Mouse (Mus musculus) liver, embryonic 14.5 days (tissue): ENCODE measurements around the gene Flii. TPM values are rescaled to one million over a fixed set of nuclear protein-coding genes. Genes with fewer than 3 reads are reported as not detected.

ENCODE experiments used
- ATAC-seq: fragments of 200-750 bp; cut with Nextera tagmentation; 2 replicates; pipeline ENCODE4 v1.8.0; 2017; ENCODE audit warnings: moderate number of reproducible peaks, mild to moderate bottlenecking, moderate library complexity; ENCODE audit not compliant: insufficient read depth
- DNase-seq, 3 experiments: peaks; one replicate each; pipeline ENCODE4 v3.0.0-alpha.2; 2012 to 2013; ENCODE audit warnings: low read depth in 3 of 3, low spot score in 3 of 3
- H3K27ac ChIP-seq: fragments of 300-500 bp; sonication (generic); 2 replicates; pipeline ENCODE4 v1.5.1; 2014; ENCODE audit warnings: moderate library complexity, mild to moderate bottlenecking, control low read depth, inconsistent platforms
- H3K27me3 ChIP-seq: fragments of 300-500 bp; sonication (generic); 2 replicates; pipeline ENCODE4 v1.6.1; 2014; ENCODE audit warnings: mild to moderate bottlenecking, low read length, moderate library complexity; ENCODE audit not compliant: control insufficient read depth, insufficient read depth
- H3K36me3 ChIP-seq: fragments of 300-500 bp; sonication (generic); replicated peaks from 2 replicates; pipeline ENCODE4 v1.6.1; 2014; ENCODE audit warnings: low read depth; ENCODE audit not compliant: control insufficient read depth, insufficient read depth
- H3K4me1 ChIP-seq, 2 experiments: fragments of 200-500 bp in 1 of 2; fragments of 300-500 bp in 1 of 2; sonication (generic) in 1 of 2; replicated peaks; 2 replicates each; pipeline ENCODE4 v1.6.1; 2012 to 2014; ENCODE audit warnings: antibody characterized with exemption in 1 of 2, inconsistent platforms in 1 of 2, low read length in 1 of 2; ENCODE audit not compliant: control insufficient read depth in 2 of 2, insufficient read depth in 2 of 2
- H3K4me2 ChIP-seq: fragments of 300-500 bp; sonication (generic); 2 replicates; pipeline ENCODE4 v1.6.1; 2014; ENCODE audit warnings: low read depth, mild to moderate bottlenecking, control low read depth, moderate library complexity
- H3K4me3 ChIP-seq, 2 experiments: fragments of 200-500 bp in 1 of 2; fragments of 300-500 bp in 1 of 2; sonication (generic) in 1 of 2; 2 replicates each; pipeline ENCODE4 v1.5.1; 2012 to 2014; ENCODE audit warnings: low read depth in 2 of 2, low read length in 2 of 2, mild to moderate bottlenecking in 2 of 2, control low read depth in 1 of 2, inconsistent platforms in 1 of 2, moderate library complexity in 1 of 2; ENCODE audit not compliant: insufficient read depth in 1 of 2
- H3K9ac ChIP-seq: fragments of 300-500 bp; sonication (generic); replicated peaks from 2 replicates; pipeline ENCODE4 v1.6.1; 2014; ENCODE audit warnings: mild to moderate bottlenecking, control low read depth, moderate library complexity
- H3K9me3 ChIP-seq: fragments of 300-500 bp; sonication (generic); 2 replicates; pipeline ENCODE4 v1.6.1; 2016; ENCODE audit warnings: low read length, mixed read lengths; ENCODE audit not compliant: control insufficient read depth
- CTCF ChIP-seq: IDR thresholded peaks from 2 replicates; pipeline ENCODE4 v1.5.1; 2016; ENCODE audit warnings: antibody characterized with exemption, low read depth, control low read depth
- EP300 ChIP-seq: IDR thresholded peaks from 2 replicates; pipeline ENCODE4 v1.6.1; 2016; ENCODE audit warnings: antibody characterized with exemption, low read depth
- WGBS: fragments of 180-500 bp; shearing (Covaris S2); extraction: QIAGEN DNeasy Blood & Tissue Kit; methylation state at CpG from one replicate; pipeline ENCODE4 v1.1.7; 2014; ENCODE audit not compliant: insufficient replicate concordance; 5-methylcytosine and 5-hydroxymethylcytosine counted together
- polyA plus RNA-seq, 2 experiments: library from polyadenylated mRNA; depleted of rRNA in 1 of 2; stranded (reverse) in 1 of 2; unstranded in 1 of 2; fragments of >200 nt; fragmentation: Nextera tagmentation in 1 of 2; extraction: Ambion mirVana in 1 of 2; gene quantifications; 2 replicates each; pipeline versions ENCODE4 v1.2.1 to v1.2.3; 2012 to 2014

The Flii gene
- polyA plus RNA-seq, 2 experiments, result 22.5 to 35.3 TPM

- Histone ChIP-seq H3K9me3 (no peaks in the 10 kb centered on the region), H3K4me1 (peaks cover 18 to 27% of the 10 kb centered on the region in 2 experiments), H3K27me3 (no peaks in the 10 kb centered on the region), H3K4me2 (no peak overlapping the region; the same call in 1 of the 2 replicates), H3K9ac (no peak overlapping the region), H3K36me3 (no peaks in the 10 kb centered on the region), H3K27ac (no peak overlapping the region), H3K4me3 (no peak overlapping the region)
- TF ChIP-seq CTCF, result no peak
- no peak for TF ChIP-seq EP300
- no peak for DNase-seq
- 64% methylated on average over 3 of the region's 3 CpGs for WGBS
- no peak for ATAC-seq
These were observed 47.2 kb upstream of the Flii start for GRCm38 (mm10) chr11:60774158-60774689.

- 73% methylated on average over 4 of the region's 4 CpGs for WGBS
These were observed 45.1 kb upstream of the Flii start for GRCm38 (mm10) chr11:60772161-60772560.

GRCm38 (mm10) chr11:60770776-60771175 lies 43.7 kb upstream of the Flii start:
- H3K27me3 ChIP-seq, result no peaks in the 10 kb centered on the region
- H3K4me2 ChIP-seq, result no peak overlapping the region
- H3K9ac ChIP-seq, result no peak overlapping the region
- H3K27ac ChIP-seq, result no peak overlapping the region
- WGBS, result 65% methylated on average over 3 of the region's 3 CpGs
- TF ChIP-seq CTCF, result no peak
- no peak for TF ChIP-seq EP300
- H3K36me3 ChIP-seq, result no peaks in the 10 kb centered on the region
- no peak for DNase-seq
- ATAC-seq, result no peak
- H3K4me1 ChIP-seq, result peaks cover 13 to 14% of the 10 kb centered on the region in 2 experiments
- no peak overlapping the region for H3K4me3 ChIP-seq
- H3K9me3 ChIP-seq, result no peaks in the 10 kb centered on the region

More at GRCm38 (mm10) chr11:60772161-60772560, 45.1 kb upstream of the Flii start:
- Histone ChIP-seq H3K4me2 (no peak overlapping the region), H3K9me3 (no peaks in the 10 kb centered on the region), H3K4me1 (peaks cover 17 to 18% of the 10 kb centered on the region in 2 experiments), H3K27ac (no peak overlapping the region), H3K9ac (no peak overlapping the region), H3K4me3 (no peak overlapping the region), H3K36me3 (no peaks in the 10 kb centered on the region), H3K27me3 (no peaks in the 10 kb centered on the region)
- no peak; the same call in 1 of the 2 replicates for TF ChIP-seq CTCF
- no peak for TF ChIP-seq EP300
- DNase-seq (no peak), ATAC-seq (no peak)

GRCm38 (mm10) chr11:60769322-60769721 lies 42.3 kb upstream of the Flii start:
- Histone ChIP-seq H3K4me2 (no peak overlapping the region), H3K27ac (no peak overlapping the region), H3K4me1 (peaks cover under 1 to 1% of the 10 kb centered on the region in 2 experiments; a peak in 2 of 4 replicates), H3K9me3 (no peaks in the 10 kb centered on the region), H3K4me3 (no peak overlapping the region), H3K9ac (no peak overlapping the region), H3K27me3 (no peaks in the 10 kb centered on the region), H3K36me3 (no peaks in the 10 kb centered on the region)
- DNase-seq, result no peak
- ATAC-seq, result no peak
- 48% methylated on average over 2 of the region's 2 CpGs for WGBS
- no peak for TF ChIP-seq CTCF
- no peak for TF ChIP-seq EP300

GRCm38 (mm10) chr11:60766969-60767368 lies 39.9 kb upstream of the Flii start:
- no peak overlapping the region for H3K4me3 ChIP-seq
- no peaks in the 10 kb centered on the region for H3K4me1 ChIP-seq
- no peaks in the 10 kb centered on the region for H3K9me3 ChIP-seq
- DNase-seq, result no peak
- WGBS, result 28% methylated on average over 4 of the region's 4 CpGs
- H3K36me3 ChIP-seq, result no peaks in the 10 kb centered on the region
- H3K4me2 ChIP-seq, result no peak overlapping the region
- H3K27ac ChIP-seq, result no peak overlapping the region
- no peaks in the 10 kb centered on the region for H3K27me3 ChIP-seq
- H3K9ac ChIP-seq, result no peak overlapping the region
- no peak for ATAC-seq
- TF ChIP-seq CTCF (peak; percentile 12; the same call in 1 of the 2 replicates), EP300 (no peak)
